Mouse (Mus musculus) liver, embryonic 12.5 days (tissue): ENCODE data around the gene Il1a. TPM values are rescaled to one million over a fixed set of nuclear protein-coding genes. Genes with fewer than 3 reads are reported as not detected.
A peak's percentile ranks its signal among the peaks of the same experiment; 100 is the strongest.

Experiments
- ATAC-seq: fragments of 200-750 bp; cut with Nextera tagmentation; 2 replicates; pipeline ENCODE4 v1.8.0; 2017; ENCODE audit warnings: moderate number of reproducible peaks, mild to moderate bottlenecking, moderate library complexity
- H3K27ac ChIP-seq: fragments of 300-500 bp; sonication (generic); 2 replicates; pipeline ENCODE4 v1.5.1; 2016; ENCODE audit warnings: mild to moderate bottlenecking
- H3K27me3 ChIP-seq: fragments of 300-500 bp; sonication (generic); replicated peaks from 2 replicates; pipeline ENCODE4 v1.6.1; 2016; ENCODE audit warnings: mild to moderate bottlenecking, moderate library complexity
- H3K36me3 ChIP-seq: fragments of 300-500 bp; sonication (generic); 2 replicates; pipeline ENCODE4 v1.6.1; 2016; ENCODE audit warnings: mild to moderate bottlenecking, moderate library complexity
- H3K4me1 ChIP-seq: fragments of 300-500 bp; sonication (generic); 2 replicates; pipeline ENCODE4 v1.6.1; 2016
- H3K4me2 ChIP-seq: fragments of 300-500 bp; sonication (generic); 2 replicates; pipeline ENCODE4 v1.6.1; 2016; ENCODE audit warnings: mild to moderate bottlenecking, moderate library complexity
- H3K4me3 ChIP-seq: fragments of 300-500 bp; sonication (generic); 2 replicates; pipeline ENCODE4 v1.5.1; 2016; ENCODE audit warnings: mild to moderate bottlenecking, moderate library complexity
- H3K9ac ChIP-seq: fragments of 300-500 bp; sonication (generic); 2 replicates; pipeline ENCODE4 v1.6.1; 2016; ENCODE audit warnings: mild to moderate bottlenecking, moderate library complexity
- H3K9me3 ChIP-seq: fragments of 300-500 bp; sonication (generic); replicated peaks from 2 replicates; pipeline ENCODE4 v1.6.1; 2016; ENCODE audit warnings: mild to moderate bottlenecking, moderate library complexity
- WGBS: fragments of 180-500 bp; shearing (Covaris S2); methylation state at CpG from one replicate; pipeline ENCODE4 v1.1.7; 2016; ENCODE audit not compliant: insufficient replicate concordance; 5-methylcytosine and 5-hydroxymethylcytosine counted together
- polyA plus RNA-seq: library from polyadenylated mRNA; unstranded; fragments of >200 nt; fragmentation: Nextera tagmentation; extraction: Ambion mirVana; gene quantifications from 2 replicates; pipeline ENCODE4 v1.2.1, GENCODE M21; 2016

Gene Il1a
- polyA plus RNA-seq, 1 experiment from 2014 or later: 3.7 TPM

DNA sequence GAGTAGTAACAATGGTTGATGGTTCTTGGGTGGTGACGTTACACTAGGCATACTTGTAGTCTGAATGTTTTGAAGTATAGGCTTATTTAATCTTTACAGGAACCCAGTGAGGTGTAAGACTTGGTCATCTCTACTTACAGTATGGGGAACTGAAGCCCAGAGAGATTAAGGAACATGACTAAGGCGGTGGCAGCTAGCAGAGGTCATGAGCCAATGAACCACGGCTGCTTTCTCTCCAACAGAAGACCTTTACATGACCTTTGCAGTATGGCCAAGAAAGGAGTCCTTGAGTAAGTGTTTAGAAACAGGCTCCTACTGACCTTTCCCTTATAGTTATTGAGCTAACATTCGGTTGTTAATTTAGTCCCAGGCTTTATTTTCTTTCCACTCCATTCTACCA, 3.8 kb downstream of the Il1a start:
- no peak for ATAC-seq
- no peak overlapping the region for H3K9ac ChIP-seq
- WGBS: 53% methylated on average over 4 of the region's 4 CpGs
- H3K4me3 ChIP-seq: no peak overlapping the region
- no peaks in the 10 kb centered on the region for H3K36me3 ChIP-seq
- H3K27ac ChIP-seq: no peak overlapping the region
- H3K4me1 ChIP-seq: no peaks in the 10 kb centered on the region
- no peaks in the 10 kb centered on the region for H3K9me3 ChIP-seq
- no peak overlapping the region for H3K4me2 ChIP-seq
- peaks cover 8% of the 10 kb centered on the region for H3K27me3 ChIP-seq

DNA sequence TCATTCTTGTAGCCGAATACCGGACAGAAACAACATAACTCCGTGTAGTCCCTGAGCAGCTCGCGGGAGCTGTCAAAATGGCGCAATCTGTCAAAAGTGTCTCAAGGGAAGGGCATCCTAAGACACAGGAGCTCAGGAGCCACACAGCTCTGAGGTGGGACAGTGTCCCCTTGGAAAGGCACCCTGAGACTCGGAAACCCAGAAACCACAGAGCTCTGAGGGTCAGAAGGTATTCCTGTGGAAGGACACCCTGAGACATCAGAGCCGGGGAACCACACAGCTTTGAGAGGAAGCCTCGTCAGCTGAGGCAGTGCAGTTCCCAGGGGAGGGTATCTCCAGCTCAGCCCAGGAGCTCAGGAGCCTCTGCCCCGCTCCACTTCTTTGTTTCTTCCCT, 12.2 kb downstream of the Il1a start:
- H3K4me3 ChIP-seq: peak overlapping the region; percentile 83
- WGBS: 3% methylated on average over 10 of the region's 10 CpGs
- H3K27ac ChIP-seq: peak overlapping the region; percentile 95
- ATAC-seq: peak; percentile 34
- H3K36me3 ChIP-seq: peaks cover 17% of the 10 kb centered on the region
- H3K4me2 ChIP-seq: peak overlapping the region; percentile 78
- peaks cover 11% of the 10 kb centered on the region for H3K27me3 ChIP-seq
- peaks cover 26% of the 10 kb centered on the region for H3K4me1 ChIP-seq
- no peaks in the 10 kb centered on the region for H3K9me3 ChIP-seq
- H3K9ac ChIP-seq: peak overlapping the region; percentile 84

DNA sequence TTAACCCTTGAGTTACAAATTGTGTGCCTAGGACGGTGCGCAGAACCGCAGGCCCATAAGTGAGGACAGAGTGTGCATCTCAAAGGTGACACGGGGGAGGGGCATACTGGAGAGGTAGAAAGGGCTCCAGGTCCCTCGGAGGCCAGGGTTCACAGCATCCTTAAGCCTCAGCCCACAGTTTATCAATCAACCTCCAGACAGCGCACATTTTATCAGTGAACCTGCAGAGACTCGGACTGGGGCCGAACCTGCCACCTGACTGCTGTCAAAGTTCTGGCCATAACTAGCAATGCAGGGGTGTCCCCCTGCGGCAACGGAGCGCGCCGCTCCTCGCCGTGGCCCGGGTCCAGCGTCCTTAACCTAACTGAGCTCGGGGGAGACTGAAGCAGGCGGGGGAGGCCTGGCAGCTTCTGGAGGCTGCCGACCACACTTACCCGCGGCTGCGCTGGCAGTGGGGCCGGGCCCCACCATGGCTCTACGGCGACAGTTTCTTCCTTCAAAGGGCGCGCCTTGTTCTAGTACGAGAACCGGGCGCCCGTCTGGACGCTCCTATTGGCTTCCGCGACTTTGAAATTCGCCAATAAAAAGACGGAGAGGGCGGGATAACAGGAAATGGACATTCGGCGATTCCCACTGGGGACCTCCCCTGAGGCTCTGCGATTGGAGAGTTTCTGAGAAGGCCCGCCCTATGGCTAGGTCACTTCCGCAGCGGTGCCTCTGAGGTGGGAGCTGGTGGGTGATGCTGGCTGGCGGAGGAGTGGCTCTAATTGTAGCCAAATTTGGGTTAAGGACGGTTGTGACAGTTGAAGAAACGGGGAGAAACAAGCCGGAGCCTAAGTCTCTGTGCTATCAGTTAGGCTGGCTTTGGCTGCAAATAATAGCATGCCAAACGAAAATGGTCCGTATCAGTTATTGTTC, 12.8 kb downstream of the Il1a start, which contains the start of gene Ckap2l:
Ckap2l (minus strand) TSS at position 542 of the 918 bp plus-strand sequence.
- peak within 1 kb of the TSS; percentile 88 for H3K9ac ChIP-seq
- H3K4me3 ChIP-seq: peak within 1 kb of the TSS; percentile 83
- peaks cover 11% of the 10 kb centered on the region for H3K27me3 ChIP-seq
- H3K9me3 ChIP-seq: no peaks in the 10 kb centered on the region
- peaks cover 26% of the 10 kb centered on the region for H3K4me1 ChIP-seq
- WGBS: under 1% methylated on average over 50 of the region's 50 CpGs
- peak within 1 kb of the TSS; percentile 78 for H3K4me2 ChIP-seq
- peak; percentile 98 for ATAC-seq
- H3K27ac ChIP-seq: peak within 1 kb of the TSS; percentile 95
- peaks cover 17% of the 10 kb centered on the region for H3K36me3 ChIP-seq

DNA sequence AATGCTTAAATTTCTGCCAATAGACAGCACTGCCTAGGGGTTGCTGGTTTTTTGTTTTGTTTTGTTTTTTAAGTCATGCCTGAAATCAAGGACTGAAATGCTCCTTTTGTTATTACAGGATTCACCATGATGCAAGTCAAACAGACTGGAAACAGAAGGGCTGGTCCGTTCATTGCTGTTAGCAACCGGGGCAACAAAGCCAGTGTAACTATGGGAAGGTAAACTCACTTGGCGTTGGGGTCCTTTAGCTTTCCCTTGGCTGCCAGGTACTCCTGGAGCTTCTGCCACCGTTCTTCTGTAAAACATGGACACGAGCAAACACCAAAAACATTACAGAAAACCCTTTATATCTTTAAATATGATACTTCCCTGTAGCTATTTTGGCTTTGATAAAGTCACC, 13.7 kb downstream of the Il1a start:
- no peak for ATAC-seq
- H3K9me3 ChIP-seq: no peaks in the 10 kb centered on the region
- H3K4me1 ChIP-seq: peaks cover 29% of the 10 kb centered on the region
- H3K4me3 ChIP-seq: peak overlapping the region; percentile 83
- peak overlapping the region; percentile 95 for H3K27ac ChIP-seq
- peaks cover 21% of the 10 kb centered on the region for H3K36me3 ChIP-seq
- peak overlapping the region; percentile 78 for H3K4me2 ChIP-seq
- peaks cover 8% of the 10 kb centered on the region for H3K27me3 ChIP-seq
- peak overlapping the region; percentile 88 for H3K9ac ChIP-seq
- WGBS: 62% methylated on average over 5 of the region's 5 CpGs

DNA sequence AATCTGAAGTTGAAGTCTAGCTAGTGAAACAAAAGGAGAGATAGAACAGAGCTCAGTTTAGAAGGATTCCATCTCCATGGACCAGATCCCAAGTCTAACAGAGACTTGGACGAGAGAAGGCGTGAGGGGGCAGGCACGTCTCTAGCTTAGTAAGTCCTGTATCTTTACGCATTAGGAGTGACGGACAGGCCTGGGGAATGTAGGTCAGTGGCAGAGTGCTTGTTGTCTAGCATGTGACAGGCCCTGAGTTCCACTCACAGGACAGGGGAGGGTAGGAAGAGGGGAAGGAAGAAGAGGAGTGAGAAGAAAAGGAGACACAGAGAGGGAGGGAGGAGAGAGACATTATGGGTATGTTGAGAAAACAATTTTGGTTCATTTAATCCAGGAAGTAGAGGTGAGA, 14.7 kb downstream of the Il1a start:
- WGBS: 91% methylated on average over 5 of the region's 5 CpGs
- peak overlapping the region; percentile 95; the same call in 1 of the 2 replicates for H3K27ac ChIP-seq
- peaks cover 30% of the 10 kb centered on the region for H3K4me1 ChIP-seq
- H3K9ac ChIP-seq: peak overlapping the region; percentile 88
- H3K36me3 ChIP-seq: peaks cover 31% of the 10 kb centered on the region
- H3K9me3 ChIP-seq: no peaks in the 10 kb centered on the region
- no peak for ATAC-seq
- H3K4me3 ChIP-seq: peak overlapping the region; percentile 83
- H3K27me3 ChIP-seq: peaks cover 5% of the 10 kb centered on the region
- H3K4me2 ChIP-seq: peak overlapping the region; percentile 78

DNA sequence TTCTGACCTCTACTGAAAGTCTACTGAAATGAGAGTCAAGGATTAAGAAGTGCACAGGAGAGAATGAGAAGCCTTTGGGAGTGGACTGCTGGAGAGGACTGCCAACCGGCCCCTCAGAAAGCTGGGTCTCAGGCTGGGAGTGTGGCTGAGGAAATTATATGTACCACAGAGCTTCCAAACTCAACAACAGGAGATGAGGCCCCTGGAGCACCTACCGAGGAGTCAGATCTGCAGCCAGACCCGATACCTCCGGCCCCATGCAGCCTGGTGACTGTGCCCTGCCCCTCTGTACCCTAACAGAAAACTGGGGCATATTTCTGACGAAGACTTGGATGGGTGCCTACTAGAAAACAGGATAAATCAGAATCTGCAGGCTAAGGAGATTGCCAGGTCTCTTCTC, 35.9 kb downstream of the Il1a start:
- peaks cover 97% of the 10 kb centered on the region for H3K36me3 ChIP-seq
- H3K9me3 ChIP-seq: no peaks in the 10 kb centered on the region

DNA sequence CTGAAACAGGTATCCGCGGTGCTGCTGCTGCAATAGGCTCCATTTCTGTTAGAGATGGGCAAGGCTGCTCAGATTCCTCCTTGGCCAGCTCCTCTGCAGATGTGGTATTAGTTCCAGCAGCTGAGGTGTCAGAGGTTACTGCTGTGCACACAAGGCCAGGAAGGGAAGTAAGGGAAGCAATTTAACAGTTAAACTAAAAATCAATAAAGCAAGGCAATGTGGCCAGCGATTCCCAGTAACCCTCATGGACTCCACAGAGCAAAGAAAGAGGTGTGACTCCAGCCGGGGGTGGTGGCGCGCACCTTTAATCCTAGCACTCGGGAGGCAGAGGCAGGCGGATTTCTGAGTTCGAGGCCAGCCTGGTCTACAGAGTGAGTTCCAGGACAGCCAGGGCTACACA, 39.2 kb downstream of the Il1a start:
- H3K27me3 ChIP-seq: no peaks in the 10 kb centered on the region
- no peaks in the 10 kb centered on the region for H3K4me1 ChIP-seq
- H3K36me3 ChIP-seq: peaks cover 95% of the 10 kb centered on the region
- no peaks in the 10 kb centered on the region; the same call in 1 of the 2 replicates for H3K9me3 ChIP-seq
- H3K9ac ChIP-seq: no peak overlapping the region
- H3K4me2 ChIP-seq: no peak overlapping the region
- no peak overlapping the region for H3K27ac ChIP-seq
- no peak for ATAC-seq
- WGBS: 88% methylated on average over 9 of the region's 9 CpGs
- H3K4me3 ChIP-seq: no peak overlapping the region

More for the DNA sequence above, 35.9 kb downstream of the Il1a start:
- H3K4me3 ChIP-seq: no peak overlapping the region
- H3K4me1 ChIP-seq: no peaks in the 10 kb centered on the region
- WGBS: 93% methylated on average over 5 of the region's 5 CpGs
- H3K27ac ChIP-seq: no peak overlapping the region
- no peak overlapping the region for H3K4me2 ChIP-seq
- ATAC-seq: no peak
- H3K9ac ChIP-seq: no peak overlapping the region
- no peaks in the 10 kb centered on the region for H3K27me3 ChIP-seq

DNA sequence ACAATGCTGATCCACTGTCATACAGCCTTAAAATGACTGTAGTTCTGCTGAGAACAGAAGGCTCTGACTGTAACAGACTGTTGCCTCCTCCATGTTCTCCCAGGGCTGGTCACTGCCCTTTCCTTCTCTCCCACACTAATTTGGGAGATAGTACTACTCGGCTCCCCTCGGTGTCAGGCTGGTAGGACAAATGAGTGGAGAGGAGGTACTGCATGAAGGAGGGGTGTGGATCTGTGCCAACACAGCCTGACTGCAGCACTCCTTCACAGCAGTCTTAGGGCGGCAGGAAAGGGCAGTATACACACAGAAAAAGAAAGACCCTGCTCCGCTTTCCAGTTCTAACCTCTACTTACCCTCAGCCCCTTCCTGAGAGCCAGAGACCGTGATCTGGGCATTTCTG, 39.8 kb downstream of the Il1a start:
- Histone ChIP-seq H3K4me2 (no peak overlapping the region), H3K4me3 (no peak overlapping the region), H3K9ac (no peak overlapping the region), H3K36me3 (peaks cover 89% of the 10 kb centered on the region), H3K9me3 (no peaks in the 10 kb centered on the region; the same call in 1 of the 2 replicates), H3K27ac (no peak overlapping the region), H3K27me3 (no peaks in the 10 kb centered on the region), H3K4me1 (no peaks in the 10 kb centered on the region)
- WGBS: 87% methylated on average over 5 of the region's 5 CpGs
- ATAC-seq: no peak

DNA sequence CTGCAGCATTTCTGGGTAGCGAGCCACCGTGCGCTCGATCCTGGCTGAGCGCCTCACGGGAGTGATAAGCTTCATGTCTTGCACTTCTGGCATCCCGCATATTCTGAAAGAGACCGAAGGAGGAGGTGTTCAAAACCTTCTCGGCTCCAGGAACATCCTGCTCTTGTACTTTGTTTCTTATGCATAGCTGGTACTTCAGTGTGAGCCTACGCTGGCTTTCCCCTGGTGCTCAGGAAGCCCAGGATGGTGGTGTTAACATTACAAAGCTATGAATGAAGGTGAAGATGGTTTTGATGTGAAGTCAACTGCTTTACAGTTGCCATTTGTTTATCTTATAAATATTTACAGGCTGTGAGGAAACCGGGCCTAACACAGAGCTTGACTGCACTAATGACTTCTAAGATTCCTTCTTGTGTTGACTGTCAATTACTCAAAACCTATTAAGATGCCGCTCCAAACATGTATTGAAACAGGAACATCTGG, 40.6 kb downstream of the Il1a start:
- H3K4me2 ChIP-seq: no peak overlapping the region
- H3K4me1 ChIP-seq: no peaks in the 10 kb centered on the region
- 92% methylated on average over 12 of the region's 12 CpGs for WGBS
- ATAC-seq: no peak
- H3K36me3 ChIP-seq: peaks cover 81% of the 10 kb centered on the region
- H3K9ac ChIP-seq: no peak overlapping the region
- H3K27me3 ChIP-seq: no peaks in the 10 kb centered on the region
- H3K4me3 ChIP-seq: no peak overlapping the region
- no peaks in the 10 kb centered on the region; the same call in 1 of the 2 replicates for H3K9me3 ChIP-seq
- H3K27ac ChIP-seq: no peak overlapping the region

DNA sequence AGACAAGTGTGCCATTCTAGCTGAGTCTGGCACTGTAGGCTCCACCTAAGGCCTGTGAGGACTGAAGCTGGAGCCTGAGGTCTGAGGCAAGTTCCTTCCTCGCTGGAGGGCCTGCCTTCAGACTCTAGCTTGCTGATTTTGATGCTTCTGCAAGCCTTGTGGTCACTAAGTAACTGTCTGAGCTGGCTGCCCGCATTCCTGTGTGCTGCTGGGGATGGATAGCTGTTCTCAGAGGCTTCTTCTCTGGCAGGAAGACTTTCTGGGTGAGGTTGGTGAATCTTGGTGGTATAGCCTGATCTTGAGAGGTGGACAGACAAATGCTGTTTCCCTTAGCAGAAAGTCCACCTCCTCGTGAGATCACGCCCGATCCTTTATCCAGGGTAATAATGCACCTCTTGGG, 42.0 kb downstream of the Il1a start:
- WGBS: 89% methylated on average over 5 of the region's 5 CpGs

DNA sequence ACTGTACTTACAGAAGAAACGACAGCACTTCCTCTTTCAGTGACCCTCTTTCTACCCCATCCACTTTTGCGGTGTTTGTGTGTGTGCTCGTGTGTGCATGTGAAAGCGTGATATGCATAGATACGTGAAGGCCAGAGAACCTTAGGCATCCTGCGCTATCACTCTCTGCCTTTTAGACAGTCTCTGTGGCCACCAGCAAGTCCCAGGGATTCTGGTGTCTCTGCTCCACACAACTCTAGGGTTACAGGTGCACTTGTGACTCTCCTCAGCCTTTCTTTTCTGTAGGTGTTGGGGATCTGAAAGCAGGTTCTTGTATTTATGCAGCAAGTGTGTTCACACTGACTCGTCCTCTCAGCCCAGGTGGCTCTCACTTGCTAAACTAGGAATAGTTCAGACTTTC, 44.5 kb downstream of the Il1a start:
- ATAC-seq: no peak
- no peak overlapping the region for H3K27ac ChIP-seq
- 72% methylated on average over 7 of the region's 7 CpGs for WGBS

More for the DNA sequence above, 42.0 kb downstream of the Il1a start:
- Histone ChIP-seq H3K36me3 (peaks cover 67% of the 10 kb centered on the region), H3K9me3 (no peaks in the 10 kb centered on the region; the same call in 1 of the 2 replicates), H3K27me3 (no peaks in the 10 kb centered on the region), H3K4me2 (no peak overlapping the region), H3K27ac (peak overlapping the region; percentile 22; the same call in 1 of the 2 replicates), H3K4me3 (no peak overlapping the region), H3K9ac (no peak overlapping the region), H3K4me1 (peaks cover 12% of the 10 kb centered on the region)
- no peak for ATAC-seq

DNA sequence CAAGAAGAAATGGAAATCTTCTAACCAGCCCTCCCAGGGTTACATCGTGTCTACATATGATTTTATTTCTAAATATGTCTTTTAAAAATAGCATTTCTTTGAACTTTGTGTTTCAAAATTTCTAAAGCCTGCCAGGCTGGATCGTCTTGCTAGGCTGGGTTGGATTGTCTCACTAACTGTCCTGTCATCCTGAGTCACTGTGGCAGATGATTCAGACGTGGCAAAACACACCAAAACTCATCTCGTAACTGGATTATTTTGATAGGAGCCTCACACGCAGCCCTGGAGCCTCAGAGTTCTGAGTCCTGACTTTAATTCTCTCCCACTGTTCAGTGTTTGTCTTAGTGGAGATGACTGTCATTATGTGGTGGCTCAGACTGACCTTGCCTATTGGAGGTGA, 46.7 kb downstream of the Il1a start:
- peaks cover 5% of the 10 kb centered on the region; the same call in 1 of the 2 replicates for H3K27me3 ChIP-seq
- WGBS: 55% methylated on average over 5 of the region's 5 CpGs
- H3K27ac ChIP-seq: peak overlapping the region; percentile 84
- no peaks in the 10 kb centered on the region; the same call in 1 of the 2 replicates for H3K9me3 ChIP-seq
- H3K4me1 ChIP-seq: peaks cover 35% of the 10 kb centered on the region
- no peak overlapping the region for H3K4me3 ChIP-seq
- peak overlapping the region; percentile 40 for H3K4me2 ChIP-seq
- peaks cover 21% of the 10 kb centered on the region for H3K36me3 ChIP-seq
- peak; percentile 77 for ATAC-seq
- H3K9ac ChIP-seq: peak overlapping the region; percentile 35; the same call in 1 of the 2 replicates

More for the DNA sequence above, 44.5 kb downstream of the Il1a start:
- H3K4me1 ChIP-seq: peaks cover 28% of the 10 kb centered on the region
- H3K9me3 ChIP-seq: no peaks in the 10 kb centered on the region; the same call in 1 of the 2 replicates
- H3K36me3 ChIP-seq: peaks cover 44% of the 10 kb centered on the region
- no peak overlapping the region for H3K9ac ChIP-seq
- no peak overlapping the region for H3K4me2 ChIP-seq
- H3K27me3 ChIP-seq: no peaks in the 10 kb centered on the region; the same call in 1 of the 2 replicates
- H3K4me3 ChIP-seq: no peak overlapping the region
